Mouse (Mus musculus): ENCODE measurements at regions not wholly inside any gene's neighbourhood (a gene's known extent, or its start where the extent isn't known, plus 50 kb on each side); places are given as distances from the start of the nearest gene placed in this dataset.

DNA sequence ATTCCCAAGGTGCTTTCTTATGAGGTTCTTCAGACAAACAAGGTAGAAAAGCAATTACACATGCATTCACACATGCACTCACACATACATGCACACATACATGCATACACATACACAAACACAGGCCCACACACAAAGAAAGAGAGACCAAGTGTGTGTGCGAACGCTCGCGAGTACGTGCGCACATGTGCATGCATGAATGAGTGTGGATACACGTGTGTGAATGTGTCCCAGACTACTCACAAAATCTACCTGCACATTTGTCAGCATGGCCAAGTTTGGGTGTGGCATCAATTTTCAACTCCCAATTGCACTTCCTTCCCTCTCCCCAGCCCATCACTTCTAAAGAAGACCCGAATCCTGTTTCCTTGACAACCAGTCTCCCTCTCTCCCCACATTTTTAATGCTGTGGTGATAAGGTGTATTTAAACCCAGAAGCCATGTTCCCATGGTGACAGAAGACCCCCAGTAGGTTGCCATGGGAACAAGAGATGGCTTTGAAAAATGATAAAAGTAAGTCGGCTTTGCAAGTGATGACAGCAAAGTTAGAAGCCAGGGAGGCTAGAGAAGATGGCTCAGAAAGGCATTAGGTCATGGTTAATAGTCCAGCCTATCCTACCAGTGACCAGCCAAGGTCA, 206.3 kb downstream of the Rpl10-ps3 start:
- H3K9ac ChIP-seq (ENCODE audit: low read depth, low read length, severe bottlenecking), result no peak overlapping the region
- H3K4me3 ChIP-seq (replicated peaks; ENCODE audit: low read length), result no peak overlapping the region
- no peaks in the 10 kb centered on the region for H3K9me3 ChIP-seq (ENCODE audit: control insufficient read depth, low read length)
- peaks cover 19% of the 10 kb centered on the region for H3K4me1 ChIP-seq (ENCODE audit: control insufficient read depth, insufficient read depth, low read length)
- H3K36me3 ChIP-seq (ENCODE audit: control insufficient read depth, insufficient read depth, low read length), result no peaks in the 10 kb centered on the region
- H3K27ac ChIP-seq (replicated peaks; ENCODE audit: low read depth, low read length), result no peak overlapping the region
- no peak for TF ChIP-seq POLR2A (IDR thresholded peaks at IDR 0.05; ENCODE audit: borderline replicate concordance, extremely low read depth, insufficient read depth, insufficient read length)
- DNase-seq (ENCODE audit: low spot score) (no peak), ATAC-seq (ENCODE audit: low FRiP score, low read depth) (no peak)
- H3K27me3 ChIP-seq (ENCODE audit: control insufficient read depth, insufficient read depth, low read length), result no peaks in the 10 kb centered on the region
- H3K4me2 ChIP-seq (replicated peaks; ENCODE audit: low read depth, low read length, severe bottlenecking), result no peak overlapping the region
- 93% methylated on average over 9 of the region's 9 CpGs for WGBS

DNA sequence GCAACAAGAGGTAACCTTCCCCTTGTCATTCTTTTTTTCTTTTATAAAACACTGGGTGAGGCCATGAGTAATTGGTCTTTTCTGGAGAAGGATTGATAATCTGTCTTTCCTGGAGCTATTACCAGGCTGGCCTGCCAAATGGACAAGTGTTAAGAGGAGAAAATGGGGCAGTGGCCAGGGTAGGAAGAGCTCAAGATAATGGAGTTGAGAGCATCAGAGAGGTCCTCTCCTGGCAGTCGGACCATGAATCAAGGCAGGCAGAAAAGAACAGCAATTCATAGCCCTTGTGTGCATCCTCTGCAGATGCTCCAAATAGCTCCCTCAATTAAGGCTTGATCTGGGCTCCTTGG, 208.2 kb downstream of the Rpl10-ps3 start:
- Histone ChIP-seq H3K36me3 (ENCODE audit: control insufficient read depth, insufficient read depth, low read length) (no peaks in the 10 kb centered on the region), H3K4me2 (replicated peaks; ENCODE audit: low read depth, low read length, severe bottlenecking) (no peak overlapping the region), H3K4me1 (ENCODE audit: control insufficient read depth, insufficient read depth, low read length) (peaks cover 10% of the 10 kb centered on the region), H3K27me3 (ENCODE audit: control insufficient read depth, insufficient read depth, low read length) (no peaks in the 10 kb centered on the region), H3K9me3 (ENCODE audit: control insufficient read depth, low read length) (no peaks in the 10 kb centered on the region), H3K9ac (ENCODE audit: low read depth, low read length, severe bottlenecking) (no peak overlapping the region), H3K4me3 (replicated peaks; ENCODE audit: low read length) (no peak overlapping the region), H3K27ac (replicated peaks; ENCODE audit: low read depth, low read length) (no peak overlapping the region)
- WGBS, result 53% methylated on average over 1 of the region's 1 CpGs
- ATAC-seq (ENCODE audit: low FRiP score, low read depth), result no peak
- no peak for TF ChIP-seq POLR2A (IDR thresholded peaks at IDR 0.05; ENCODE audit: borderline replicate concordance, extremely low read depth, insufficient read depth, insufficient read length)
- DNase-seq (ENCODE audit: low spot score), result no peak

DNA sequence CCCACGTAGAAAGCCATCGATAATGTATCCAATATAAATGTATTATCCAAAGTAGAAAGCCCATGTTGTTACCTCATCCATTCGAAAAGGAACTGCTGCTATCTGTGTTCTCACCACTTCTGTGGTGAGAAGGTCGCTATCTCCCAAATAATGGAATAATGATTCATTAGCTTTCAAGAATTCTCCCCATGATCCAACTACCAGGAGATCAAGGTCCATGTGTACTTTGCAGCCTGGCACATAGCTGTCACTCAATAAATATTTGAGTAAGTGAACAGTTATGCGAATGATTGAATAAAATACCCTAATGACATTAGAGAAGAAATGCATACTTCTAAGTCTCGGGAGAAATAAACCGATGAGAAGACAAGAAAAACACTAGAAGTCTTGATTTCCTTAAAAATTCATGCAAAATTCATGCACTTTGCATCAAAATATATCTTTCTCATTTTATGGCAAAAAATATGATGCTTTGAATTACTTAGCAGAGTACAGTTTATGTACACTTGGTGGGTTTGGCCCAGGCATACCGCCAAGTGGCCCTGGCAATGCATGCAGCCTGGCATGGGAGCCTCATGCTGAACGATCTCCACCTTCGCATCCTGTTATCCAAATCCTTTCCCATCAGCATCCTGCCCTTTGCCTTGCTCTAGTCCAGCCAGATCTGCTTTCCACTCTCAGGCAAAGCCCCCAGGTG, 208.7 kb downstream of the Rpl10-ps3 start:
- 89% methylated on average over 10 of the region's 10 CpGs for WGBS
- no peaks in the 10 kb centered on the region for H3K9me3 ChIP-seq (ENCODE audit: control insufficient read depth, low read length)
- H3K27ac ChIP-seq (replicated peaks; ENCODE audit: low read depth, low read length), result no peak overlapping the region
- H3K4me2 ChIP-seq (replicated peaks; ENCODE audit: low read depth, low read length, severe bottlenecking), result no peak overlapping the region
- peaks cover 5% of the 10 kb centered on the region; the same call in 1 of the 2 replicates for H3K4me1 ChIP-seq (ENCODE audit: control insufficient read depth, insufficient read depth, low read length)
- H3K4me3 ChIP-seq (replicated peaks; ENCODE audit: low read length), result no peak overlapping the region
- H3K9ac ChIP-seq (ENCODE audit: low read depth, low read length, severe bottlenecking), result no peak overlapping the region
- no peaks in the 10 kb centered on the region for H3K36me3 ChIP-seq (ENCODE audit: control insufficient read depth, insufficient read depth, low read length)
- no peaks in the 10 kb centered on the region for H3K27me3 ChIP-seq (ENCODE audit: control insufficient read depth, insufficient read depth, low read length)
- ATAC-seq (ENCODE audit: low FRiP score, low read depth), result no peak
- TF ChIP-seq POLR2A (IDR thresholded peaks at IDR 0.05; ENCODE audit: borderline replicate concordance, extremely low read depth, insufficient read depth, insufficient read length), result no peak
- DNase-seq (ENCODE audit: low spot score), result no peak

DNA sequence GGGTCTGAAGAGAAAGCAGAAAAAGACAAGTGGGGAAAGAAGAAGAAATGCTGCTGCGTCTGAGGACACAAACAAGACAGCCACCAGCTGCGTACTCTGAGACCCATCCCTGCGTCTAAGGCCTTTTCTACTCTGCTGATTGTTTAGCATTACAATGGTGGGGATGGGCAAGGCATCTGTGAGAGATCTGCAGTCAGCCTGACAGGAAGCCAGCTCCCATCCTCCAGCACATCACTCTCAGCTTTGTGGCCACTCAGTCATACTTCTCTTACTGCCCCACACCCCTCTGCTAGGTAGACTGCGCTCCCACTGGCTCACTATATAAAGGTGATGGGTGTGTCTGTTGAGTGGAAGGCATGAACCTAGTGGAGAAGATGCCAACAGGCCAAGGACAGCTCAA, 220.5 kb downstream of the Rpl10-ps3 start:
- H3K9ac ChIP-seq (ENCODE audit: low read depth, low read length, severe bottlenecking), result no peak overlapping the region
- H3K4me1 ChIP-seq (ENCODE audit: control insufficient read depth, insufficient read depth, low read length), result peaks cover 5% of the 10 kb centered on the region; the same call in 1 of the 2 replicates
- no peak for TF ChIP-seq POLR2A (IDR thresholded peaks at IDR 0.05; ENCODE audit: borderline replicate concordance, extremely low read depth, insufficient read depth, insufficient read length)
- no peaks in the 10 kb centered on the region for H3K9me3 ChIP-seq (ENCODE audit: control insufficient read depth, low read length)
- H3K36me3 ChIP-seq (ENCODE audit: control insufficient read depth, insufficient read depth, low read length), result no peaks in the 10 kb centered on the region
- ATAC-seq (ENCODE audit: low FRiP score, low read depth), result no peak
- DNase-seq (ENCODE audit: low spot score), result no peak
- H3K4me2 ChIP-seq (replicated peaks; ENCODE audit: low read depth, low read length, severe bottlenecking), result no peak overlapping the region
- H3K4me3 ChIP-seq (replicated peaks; ENCODE audit: low read length), result no peak overlapping the region
- H3K27me3 ChIP-seq (ENCODE audit: control insufficient read depth, insufficient read depth, low read length), result no peaks in the 10 kb centered on the region
- 57% methylated on average over 4 of the region's 4 CpGs for WGBS
- no peak overlapping the region for H3K27ac ChIP-seq (replicated peaks; ENCODE audit: low read depth, low read length)

DNA sequence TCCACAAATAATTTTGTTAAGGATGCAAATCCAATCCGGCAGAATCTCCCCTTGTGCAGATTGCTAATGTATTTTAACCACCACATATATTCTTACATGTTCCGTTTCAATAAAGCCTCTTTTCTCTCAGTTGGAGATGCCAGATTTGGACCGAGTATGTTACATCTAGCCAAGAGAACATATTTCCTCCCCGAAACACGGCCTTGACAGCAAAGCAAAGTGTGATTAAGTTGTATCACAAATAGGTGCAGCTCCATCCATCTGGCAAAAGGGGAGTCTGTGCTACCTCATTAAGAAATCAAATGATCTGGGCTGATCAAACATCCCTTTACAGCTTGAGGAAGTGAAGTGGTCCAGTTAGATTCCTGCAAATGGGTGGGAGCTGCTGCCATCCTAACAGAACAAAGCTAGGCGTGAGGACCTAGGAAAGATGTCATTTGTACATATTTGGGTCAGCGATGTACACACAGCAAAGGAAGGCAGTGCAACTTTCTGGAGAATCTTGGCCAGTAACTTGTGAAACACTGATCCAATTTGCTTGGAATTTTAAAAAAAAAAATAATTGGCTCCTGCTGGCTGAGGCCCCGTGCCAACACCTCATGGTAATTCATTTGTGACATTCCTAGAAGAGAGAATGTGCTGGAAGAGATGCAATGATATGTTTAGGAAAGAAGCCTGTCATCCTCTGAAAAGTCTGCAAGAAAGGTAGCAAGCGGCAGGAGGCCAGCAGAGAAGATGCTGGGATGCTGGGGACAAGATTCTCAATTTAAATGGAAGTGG, 223.8 kb downstream of the Rpl10-ps3 start:
- Histone ChIP-seq H3K9me3 (ENCODE audit: control insufficient read depth, low read length) (no peaks in the 10 kb centered on the region), H3K4me2 (replicated peaks; ENCODE audit: low read depth, low read length, severe bottlenecking) (no peak overlapping the region), H3K27ac (replicated peaks; ENCODE audit: low read depth, low read length) (no peak overlapping the region), H3K27me3 (ENCODE audit: control insufficient read depth, insufficient read depth, low read length) (no peaks in the 10 kb centered on the region), H3K9ac (ENCODE audit: low read depth, low read length, severe bottlenecking) (no peak overlapping the region), H3K4me1 (ENCODE audit: control insufficient read depth, insufficient read depth, low read length) (no peaks in the 10 kb centered on the region; the same call in 1 of the 2 replicates), H3K36me3 (ENCODE audit: control insufficient read depth, insufficient read depth, low read length) (no peaks in the 10 kb centered on the region), H3K4me3 (replicated peaks; ENCODE audit: low read length) (no peak overlapping the region)
- ATAC-seq (ENCODE audit: low FRiP score, low read depth) (no peak), DNase-seq (ENCODE audit: low spot score) (no peak)
- TF ChIP-seq POLR2A (IDR thresholded peaks at IDR 0.05; ENCODE audit: borderline replicate concordance, extremely low read depth, insufficient read depth, insufficient read length), result no peak
- 70% methylated on average over 9 of the region's 9 CpGs for WGBS

Data from limb, embryonic 14.5 days (tissue).